Mouse (Mus musculus) erythroblast, embryonic 14.5 days (primary cell): Measurements from ENCODE around the gene Hnrnph1.

Source experiments
- GATA1 ChIP-seq: IDR thresholded peaks from 2 replicates; pipeline ENCODE4 v1.6.1; 2012; ENCODE audit warnings: low read length, inconsistent platforms, mixed read lengths
- TAL1 ChIP-seq: IDR thresholded peaks from 3 replicates; pipeline ENCODE4 v1.6.1; 2012; ENCODE audit warnings: low read length, inconsistent platforms, mixed read lengths

GRCm38 (mm10) chr11:50336126-50336525, 40.7 kb upstream of the Hnrnph1 start:
- TF ChIP-seq TAL1 (no peak), GATA1 (no peak)
